Mouse (Mus musculus): ENCODE data around the gene Chchd2.
"Not testable (repeated sequence)": the region's sequence is repeated elsewhere in the genome, so short reads cannot be mapped to it uniquely, and the experiment has no call there.

Gene Chchd2

DNA sequence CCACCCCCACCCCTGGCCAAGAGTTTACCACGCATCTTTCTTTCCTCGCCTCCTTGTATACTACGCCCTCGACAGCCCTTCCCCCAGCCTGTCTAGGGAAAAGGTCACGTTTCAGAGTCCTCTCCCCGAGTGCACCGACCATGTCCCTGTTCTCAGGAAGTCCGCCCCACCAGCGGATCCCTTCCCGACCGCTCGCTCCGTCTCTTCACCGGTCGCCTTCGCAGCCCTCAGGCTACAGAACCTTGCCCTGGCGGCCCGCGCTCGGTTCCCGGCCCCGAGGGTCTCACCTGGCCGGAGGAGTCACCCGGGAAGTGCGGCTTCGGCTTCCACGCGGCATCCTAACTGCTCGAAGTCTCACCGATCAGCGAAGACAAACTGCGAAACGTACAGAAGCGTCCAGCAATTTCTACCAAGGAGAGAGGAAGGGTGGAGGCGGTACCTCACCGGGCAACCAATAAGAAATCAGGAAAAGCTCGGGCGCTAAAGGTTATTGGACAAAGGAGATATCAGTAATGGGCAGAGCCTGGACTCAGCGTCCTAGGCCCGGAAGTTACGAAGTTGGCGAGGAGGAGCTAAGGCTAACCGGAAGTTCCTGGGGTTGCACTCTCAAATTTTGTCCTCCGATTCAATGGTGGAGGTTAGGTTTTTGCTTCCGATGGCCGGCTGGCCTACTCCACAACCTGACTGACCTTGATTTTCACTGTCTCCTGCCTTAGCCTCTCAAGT, at the start of gene Chchd2:
Gene Chchd2 (minus strand): TSS at position 560 of the 726 bp plus-strand sequence.
- peak; percentile 83 to 86 for DNase-seq (ENCODE audit: low spot score in 2 of 2)

DNA sequence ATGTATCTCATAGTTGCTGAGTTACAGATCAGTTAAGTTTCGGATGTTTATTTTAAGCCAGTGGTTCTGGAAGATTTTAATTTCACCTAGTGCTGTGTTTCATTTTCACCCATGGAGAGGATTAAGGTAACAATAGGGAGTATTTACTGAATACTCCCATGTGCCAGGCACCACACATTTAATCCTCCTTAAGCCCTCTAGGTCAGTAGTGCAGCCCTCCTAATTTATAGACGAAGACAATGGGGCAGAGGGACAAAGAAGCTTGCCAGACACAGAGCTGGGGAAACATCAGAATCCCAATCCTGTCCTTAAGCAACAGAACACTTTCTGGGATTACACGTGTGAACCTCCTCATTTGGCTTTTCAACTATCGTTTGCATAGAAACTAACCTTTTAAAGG, 49.7 kb upstream of the Chchd2 start:
- DNase-seq (ENCODE audit: low spot score in 2 of 2) = no peak

DNA sequence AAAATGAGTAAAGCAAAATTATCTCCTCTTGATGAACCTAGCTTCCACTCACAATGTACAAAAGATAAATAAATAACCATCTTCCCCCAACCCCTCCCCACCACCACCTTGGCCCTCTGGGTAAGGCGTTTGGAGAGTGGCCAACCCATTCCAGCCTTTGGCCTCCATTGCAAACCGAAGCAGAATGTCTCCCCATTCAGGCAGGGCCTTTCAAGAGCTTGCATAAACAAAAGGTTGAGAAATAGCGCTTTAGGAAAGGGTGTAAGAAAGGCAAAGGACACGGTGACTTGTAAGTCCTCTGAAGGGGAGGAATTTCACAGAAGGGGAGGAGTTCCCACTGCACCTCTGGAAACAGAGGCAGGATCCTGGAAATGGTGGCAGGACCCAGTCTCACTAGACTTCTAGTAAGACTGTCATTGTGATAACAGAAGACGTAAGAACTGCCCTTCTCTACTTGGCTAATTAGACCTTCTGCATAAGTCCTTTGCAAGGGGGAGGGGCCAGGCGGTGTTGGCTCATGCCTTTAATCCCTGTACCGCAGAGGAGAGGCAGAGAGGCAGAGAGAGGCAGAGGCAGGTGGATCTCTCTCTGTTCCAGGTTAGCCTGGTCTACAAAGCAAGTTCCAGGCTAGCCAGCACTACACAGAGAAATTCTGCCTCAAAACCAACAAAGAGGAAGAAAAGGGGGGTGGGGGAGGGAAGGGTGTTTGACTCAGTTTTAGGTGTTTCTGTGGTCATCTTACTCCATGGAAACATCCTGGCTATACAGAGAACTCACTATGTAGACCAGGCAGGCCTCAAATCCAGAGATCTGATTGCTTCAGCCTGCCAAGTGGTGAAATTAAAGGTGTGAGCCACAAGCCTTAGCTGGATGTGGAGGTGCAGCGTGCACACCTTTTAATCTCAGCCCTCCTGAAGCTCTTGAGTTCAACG, 42.9 kb upstream of the Chchd2 start:
- DNase-seq (ENCODE audit: low spot score in 2 of 2) = no peak

DNA sequence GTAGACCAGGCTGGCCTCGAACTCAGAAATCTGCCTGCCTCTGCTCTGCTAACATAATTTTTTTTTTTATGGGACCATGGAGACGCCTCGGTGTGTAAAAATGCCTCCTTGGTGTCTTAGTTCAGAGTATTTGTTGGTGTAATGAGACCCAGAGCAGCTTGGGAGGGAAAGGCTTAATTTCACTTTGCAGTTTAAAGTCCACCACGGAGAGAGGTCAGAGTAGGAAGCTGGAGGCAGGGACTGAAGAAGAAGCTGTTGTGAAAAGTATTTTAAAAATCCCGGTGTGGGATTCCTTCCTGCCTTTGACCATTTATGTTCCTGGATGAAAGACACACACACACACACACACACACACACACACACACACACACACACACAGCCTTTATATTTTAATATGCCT, 38.7 kb upstream of the Chchd2 start:
- DNase-seq (ENCODE audit: low spot score in 2 of 2) = no peak

DNA sequence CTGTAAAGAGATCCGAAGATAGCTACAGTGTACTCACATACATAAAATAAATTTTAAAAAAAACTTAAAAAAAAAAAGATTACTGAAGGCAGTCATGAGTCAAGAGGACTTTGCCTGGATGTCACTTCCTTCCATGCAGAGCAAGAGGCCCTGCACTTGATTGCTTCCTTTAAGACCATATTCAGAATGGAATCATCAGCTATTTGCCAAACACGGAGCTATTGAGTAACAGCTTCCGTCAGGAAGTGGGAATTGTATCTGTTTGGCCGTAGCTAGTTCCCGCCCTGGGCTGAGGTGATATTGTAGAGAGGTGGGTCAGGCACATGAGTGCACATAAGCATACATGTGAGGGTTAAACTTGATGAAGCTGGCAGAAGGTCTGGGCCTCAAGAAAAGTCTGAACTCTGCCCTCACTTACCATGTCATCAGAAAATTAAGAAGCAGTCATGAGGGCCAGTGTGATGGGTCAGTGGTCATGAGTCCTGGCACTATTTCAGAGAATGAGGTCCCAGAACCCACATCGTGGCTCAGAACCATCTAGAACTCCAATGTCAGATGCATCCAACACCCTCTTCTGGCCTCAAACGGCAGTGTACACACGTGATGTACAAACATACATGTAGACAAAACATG, 37.7 kb upstream of the Chchd2 start:
- DNase-seq (ENCODE audit: low spot score in 2 of 2) = no peak

DNA sequence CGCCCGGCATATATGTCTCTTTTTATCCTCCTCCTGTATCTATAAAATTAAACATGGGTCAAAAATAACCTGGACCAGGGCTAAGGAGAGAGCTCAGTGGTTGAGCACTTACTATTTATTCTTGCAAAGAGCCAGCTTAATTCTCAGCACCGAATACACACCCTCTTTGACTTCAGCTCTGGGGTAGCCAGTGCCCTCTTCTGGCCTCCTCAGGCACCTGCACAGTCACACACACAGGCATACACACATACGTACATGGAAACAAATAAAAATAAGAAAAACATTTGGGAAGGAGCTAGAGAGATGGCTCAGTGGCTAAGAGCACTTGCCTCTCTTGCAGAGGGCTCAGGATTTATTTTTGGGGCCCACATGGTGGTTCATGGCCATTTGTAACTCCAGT, 34.7 kb upstream of the Chchd2 start:
- no peak for DNase-seq (ENCODE audit: low spot score in 2 of 2)

DNA sequence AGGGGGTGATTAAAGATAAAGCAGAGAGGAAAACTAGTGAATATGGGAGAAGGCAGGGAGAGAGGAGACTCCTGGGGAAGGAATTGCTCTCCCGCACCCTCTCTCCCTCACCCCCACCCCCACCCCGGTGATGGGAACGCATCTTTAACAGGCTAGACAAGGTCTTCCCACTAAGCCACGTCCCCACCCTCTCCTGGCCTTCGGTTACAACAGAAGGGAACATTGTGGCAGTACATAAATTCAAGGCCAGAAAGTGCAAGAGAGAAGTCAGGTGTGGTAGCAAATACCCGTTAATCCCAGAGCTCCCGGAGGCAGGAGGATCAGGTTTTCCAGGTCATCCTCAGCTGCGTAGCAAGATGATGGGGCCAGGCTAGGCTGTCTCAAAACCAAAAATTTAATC, 32.0 kb upstream of the Chchd2 start:
- DNase-seq (ENCODE audit: low spot score in 2 of 2) = no peak

DNA sequence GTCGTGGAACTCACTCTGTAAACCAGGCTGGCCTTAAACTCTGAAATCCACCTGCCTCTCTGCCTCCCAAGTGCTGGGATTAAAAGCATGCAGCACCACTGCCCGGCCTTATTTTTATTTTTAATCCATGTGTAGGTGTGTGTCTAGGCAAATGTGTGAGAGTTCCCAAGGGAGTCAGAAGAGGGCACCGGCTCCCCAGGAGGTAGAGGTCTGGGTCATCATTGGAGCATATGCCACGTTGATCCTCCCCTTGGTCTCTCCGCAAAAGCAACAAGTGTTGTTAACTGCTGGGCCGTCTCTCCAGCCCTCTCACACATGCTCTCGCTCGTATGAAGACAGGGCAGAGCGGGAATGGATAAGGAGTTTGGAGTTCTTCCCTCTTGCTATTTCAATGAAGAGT, 31.5 kb upstream of the Chchd2 start:
- no peak for DNase-seq (ENCODE audit: low spot score in 2 of 2)

DNA sequence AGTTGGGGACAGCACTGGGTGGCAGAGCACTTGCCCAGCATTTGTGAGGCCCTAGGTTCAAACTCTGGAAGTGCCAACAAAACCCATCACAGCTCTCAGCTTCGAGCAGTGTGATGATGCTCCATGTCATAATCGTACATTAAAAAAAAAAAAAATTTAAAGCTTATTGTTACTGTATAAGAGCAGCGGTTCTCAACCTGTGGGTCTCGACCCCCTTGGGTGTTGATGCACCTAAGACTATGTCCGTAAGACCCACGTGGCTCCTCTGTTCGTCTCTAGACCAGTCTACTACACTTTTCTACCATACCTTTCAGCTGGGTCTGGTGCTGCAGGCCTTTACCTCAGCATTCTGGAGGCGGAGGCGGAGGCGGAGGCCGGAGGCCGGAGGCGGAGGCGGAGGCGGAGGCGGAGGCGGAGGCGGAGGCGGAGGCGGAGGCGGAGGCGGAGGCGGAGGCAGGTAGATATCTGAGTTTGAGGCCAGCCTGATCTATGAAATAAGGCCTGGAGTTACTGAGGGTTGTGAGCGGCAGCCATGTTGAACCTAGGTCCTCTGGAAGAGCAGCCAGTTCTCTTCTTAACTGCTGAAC, 30.9 kb upstream of the Chchd2 start:
- DNase-seq (ENCODE audit: low spot score in 2 of 2) = no peak

DNA sequence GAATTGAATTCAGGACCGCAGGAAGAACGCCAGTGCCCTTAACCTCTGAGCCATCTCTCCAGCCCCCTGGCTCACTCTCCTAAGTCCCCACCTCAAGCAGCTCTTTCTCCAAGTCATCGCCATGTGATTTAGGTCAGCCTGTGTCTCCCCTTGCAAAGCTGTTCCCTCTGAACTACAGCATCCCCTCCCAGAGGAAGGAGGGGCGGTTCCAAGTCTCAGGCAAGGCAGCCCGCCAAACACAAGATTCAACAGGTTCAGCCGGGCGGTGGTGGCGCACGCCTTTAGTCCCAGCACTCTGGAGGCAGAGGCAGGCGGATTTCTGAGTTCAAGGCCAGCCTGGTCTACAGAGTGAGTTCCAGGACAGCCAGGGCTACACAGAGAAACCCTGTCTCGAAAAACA, 28.2 kb upstream of the Chchd2 start:
- DNase-seq (ENCODE audit: low spot score in 2 of 2) = not testable (repeated sequence)

DNA sequence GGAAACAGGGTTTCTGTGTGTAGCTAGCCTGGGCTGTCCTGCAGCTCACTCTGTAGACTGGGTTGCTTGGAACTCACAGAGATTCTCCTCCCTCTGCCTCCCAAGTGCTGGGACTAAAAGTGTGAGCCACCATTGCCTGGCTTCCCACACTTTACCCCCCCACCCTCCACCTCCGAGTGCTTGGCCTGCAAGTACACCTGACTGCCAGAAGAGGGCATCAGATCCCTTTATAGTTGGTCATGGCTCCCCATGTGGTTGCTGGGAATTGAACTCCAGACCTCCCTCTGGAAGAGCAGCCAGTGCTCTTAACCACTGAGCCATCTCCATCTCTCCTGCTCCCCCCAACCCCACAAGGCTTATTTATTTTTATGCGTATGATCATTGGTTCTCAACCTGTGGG, 26.8 kb upstream of the Chchd2 start:
- DNase-seq (ENCODE audit: low spot score in 2 of 2) = peak; percentile 6 to 32

DNA sequence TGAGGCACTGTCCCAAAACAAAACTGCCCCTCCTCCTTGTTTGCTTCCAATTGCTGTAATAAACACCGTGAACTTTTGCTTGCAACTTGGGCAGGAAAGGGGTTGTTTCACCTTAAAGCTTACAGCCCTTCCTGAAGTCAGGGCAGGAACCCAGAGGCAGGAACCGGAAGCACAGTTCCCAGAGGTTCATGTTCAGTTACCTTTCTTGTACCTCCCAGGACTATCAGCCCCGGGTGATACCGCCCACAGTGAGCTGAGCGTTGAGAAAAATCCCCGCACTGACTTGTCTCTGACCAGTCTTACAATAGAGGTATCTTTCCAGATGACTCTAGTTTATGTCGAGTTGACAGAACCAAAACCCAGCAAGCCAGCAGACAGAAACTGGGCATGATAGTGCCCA, 22.3 kb upstream of the Chchd2 start:
- no peak for DNase-seq (ENCODE audit: low spot score in 2 of 2)

DNA sequence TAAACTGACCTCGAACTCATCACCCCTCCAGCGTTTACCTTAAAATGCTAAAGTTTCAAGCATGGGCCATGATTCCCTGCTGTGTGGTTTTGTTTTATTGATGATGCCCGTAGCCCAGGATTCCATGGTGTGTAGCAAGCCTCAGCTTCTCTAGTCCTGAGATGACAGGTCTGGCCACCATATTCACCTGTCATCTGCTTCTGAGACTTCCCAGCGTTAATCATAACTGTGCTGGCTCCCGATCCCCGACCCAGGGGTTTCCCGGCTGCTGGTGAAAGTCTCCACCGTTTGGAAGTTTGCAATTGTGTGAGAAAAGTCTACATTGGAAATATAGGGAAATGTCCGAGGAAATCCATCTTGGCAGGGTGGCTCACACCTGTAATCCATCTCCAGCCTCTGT, 21.9 kb upstream of the Chchd2 start:
- no peak for DNase-seq (ENCODE audit: low spot score in 2 of 2)

DNA sequence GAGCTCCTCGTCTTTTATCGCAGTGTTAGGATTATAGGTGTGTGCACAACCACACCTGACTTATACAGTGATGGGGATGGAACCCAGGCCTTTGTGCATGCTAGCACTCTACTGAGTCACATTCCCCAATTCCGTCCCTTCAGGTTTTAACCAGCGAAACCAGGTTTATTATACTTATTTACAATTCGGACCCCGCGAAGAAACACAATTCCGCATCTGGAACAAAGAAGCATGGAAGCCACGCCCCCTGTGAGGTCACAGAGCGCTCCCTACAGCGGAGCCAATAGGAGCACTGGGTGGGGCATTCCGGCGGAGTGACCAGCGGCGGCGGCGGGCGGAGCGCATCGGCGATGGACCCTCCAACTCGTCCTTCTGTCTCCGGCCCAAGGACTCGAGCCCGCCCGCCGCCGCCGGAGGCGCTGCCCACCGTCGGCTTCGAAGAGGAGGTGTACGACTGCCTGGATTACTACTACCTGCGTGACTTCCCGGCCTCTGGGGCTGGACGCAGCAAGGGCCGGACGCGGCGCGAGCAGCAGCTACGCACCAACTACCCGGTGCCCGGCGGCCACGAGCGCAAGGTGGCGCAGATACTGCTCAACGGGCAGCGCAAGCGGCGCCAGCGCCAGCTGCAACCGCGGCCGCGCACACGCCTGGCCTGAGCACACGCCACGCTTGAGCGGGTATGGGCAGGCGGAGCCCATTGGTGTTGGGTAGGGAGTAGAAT, 21.1 kb upstream of the Chchd2 start, which contains the start of gene Nupr1l:
Gene Nupr1l (plus strand): TSS at position 299 of the 724 bp plus-strand sequence.
- DNase-seq (ENCODE audit: low spot score in 2 of 2) = peak; percentile 68 to 73

DNA sequence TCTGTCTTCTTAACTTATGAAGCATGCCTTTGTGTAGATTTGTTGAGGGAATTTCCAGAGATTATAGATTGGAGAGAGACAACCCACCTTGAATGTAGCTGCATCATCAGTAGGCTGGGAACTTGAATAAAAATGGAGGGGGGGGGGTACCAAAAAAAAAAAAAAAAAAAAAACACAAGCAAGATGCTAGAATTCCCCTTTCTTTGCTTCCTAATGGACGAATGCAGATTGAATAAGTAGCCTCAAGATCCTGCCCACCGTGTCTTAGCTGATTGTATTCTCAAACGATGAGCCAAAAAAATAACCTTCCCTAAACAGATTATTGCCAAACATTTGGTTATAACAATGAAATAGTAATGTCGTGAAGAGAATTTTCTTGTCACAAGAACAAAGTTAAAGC, 20.5 kb upstream of the Chchd2 start:
- no peak for DNase-seq (ENCODE audit: low spot score in 2 of 2)

DNA sequence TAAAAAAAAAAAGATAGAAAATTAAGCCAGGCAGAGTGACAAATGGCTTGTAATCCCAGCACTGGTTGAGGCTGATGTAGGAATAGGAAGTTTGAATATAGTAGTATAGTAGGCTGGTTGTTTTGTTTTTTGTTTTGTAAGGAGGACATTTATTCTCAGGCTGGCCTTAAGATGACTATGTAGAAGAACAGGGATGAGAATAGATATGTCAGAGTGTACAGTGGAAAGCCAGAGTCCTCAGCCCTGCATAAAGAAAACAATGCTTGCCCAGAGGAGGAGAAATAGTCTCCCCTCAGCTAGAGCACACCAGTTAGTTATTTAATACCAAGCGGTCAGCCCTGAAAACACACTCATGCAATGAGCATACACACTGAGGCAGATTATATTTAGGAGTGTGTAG, 11.2 kb upstream of the Chchd2 start, which contains the start of gene Phkg1:
Gene Phkg1 (minus strand): TSS at position 101 of the 400 bp plus-strand sequence.
- DNase-seq (ENCODE audit: low spot score in 2 of 2) = no peak

DNA sequence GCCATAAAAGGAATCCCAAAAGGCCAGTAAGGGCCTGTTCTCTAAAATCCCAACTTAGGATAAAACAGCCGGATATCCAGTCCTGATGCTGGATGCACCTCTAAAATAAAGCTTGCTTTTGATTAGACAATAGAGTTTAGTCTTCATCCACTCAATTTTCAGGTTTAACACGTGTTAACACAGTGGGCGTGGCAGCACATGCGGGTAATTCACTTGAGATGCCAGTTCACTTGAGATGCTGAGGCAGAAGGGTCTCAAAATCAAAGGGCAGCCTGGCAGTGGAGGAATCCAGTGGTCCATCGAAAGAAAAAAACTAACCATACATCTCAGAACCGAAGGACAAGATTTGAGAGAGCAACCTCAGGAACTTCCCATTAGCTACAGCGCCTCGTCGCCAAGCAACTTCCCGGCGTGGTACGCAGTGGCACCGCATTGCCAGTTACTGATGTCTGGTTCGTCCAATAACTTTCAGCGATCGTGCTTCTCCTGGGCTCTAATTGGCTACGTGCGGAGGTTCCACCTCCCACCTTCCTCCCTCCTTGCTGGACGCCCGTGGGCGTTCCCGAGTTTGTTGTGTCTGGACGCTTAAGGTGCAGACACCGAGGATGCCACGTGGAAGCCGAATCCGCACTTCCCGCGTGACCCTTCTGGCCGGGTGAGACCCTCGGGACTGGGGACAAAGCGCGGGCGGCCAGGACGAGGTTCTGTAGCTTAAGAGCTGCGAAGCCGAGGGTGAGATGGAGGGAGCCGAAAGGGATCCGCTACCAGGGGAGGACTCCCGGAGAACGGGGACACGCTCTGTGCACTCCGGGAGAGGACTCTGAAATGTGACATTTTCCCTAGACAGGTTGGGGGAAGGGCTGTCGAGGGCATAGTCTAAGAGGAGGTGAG, 8.2 kb upstream of the Chchd2 start, which contains the start of gene Zbed5:
Gene Zbed5 (plus strand): TSS at position 526 of the 891 bp plus-strand sequence.
- peak; percentile 72 to 77 for DNase-seq (ENCODE audit: low spot score in 2 of 2)

DNA sequence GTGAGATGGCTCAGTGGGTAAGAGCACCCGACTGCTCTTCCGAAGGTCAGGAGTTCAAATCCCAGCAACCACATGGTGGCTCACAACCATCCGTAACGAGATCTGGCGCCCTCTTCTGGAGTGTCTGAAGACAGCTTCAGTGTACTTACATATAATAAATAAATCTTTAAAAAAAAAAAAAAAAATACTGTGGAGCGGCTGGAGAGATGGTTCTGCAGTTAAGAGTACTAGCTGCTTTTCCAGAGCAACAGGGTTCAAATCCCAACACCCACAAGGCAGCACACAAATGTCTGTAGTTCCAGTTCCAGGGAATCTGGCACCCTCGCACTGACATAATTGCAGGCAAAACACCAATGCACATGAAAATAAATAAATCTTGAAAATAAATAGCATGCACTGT, 3.1 kb upstream of the Chchd2 start:
- not testable (repeated sequence) for DNase-seq (ENCODE audit: low spot score in 2 of 2)

DNA sequence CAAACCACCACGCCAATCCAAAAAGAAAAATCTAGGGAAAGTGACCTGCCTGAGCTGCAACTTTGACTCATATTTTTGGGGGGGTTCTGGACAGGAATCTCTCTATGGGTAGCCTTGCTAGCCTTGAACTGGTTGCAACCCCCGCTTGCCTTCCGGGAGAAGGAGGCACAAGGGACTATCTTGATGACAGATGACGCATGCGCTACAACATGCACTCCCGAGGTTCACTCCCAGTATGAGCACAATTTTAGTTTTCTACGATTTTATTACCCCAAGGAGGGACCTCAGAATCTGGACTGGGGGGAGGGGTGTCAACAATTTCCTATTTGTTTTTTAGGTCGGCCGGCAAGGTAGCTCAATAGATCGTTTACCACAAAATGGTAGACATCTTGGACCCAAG, 999 bp downstream of the Chchd2 start:
- no peak for DNase-seq (ENCODE audit: low spot score in 2 of 2)

DNA sequence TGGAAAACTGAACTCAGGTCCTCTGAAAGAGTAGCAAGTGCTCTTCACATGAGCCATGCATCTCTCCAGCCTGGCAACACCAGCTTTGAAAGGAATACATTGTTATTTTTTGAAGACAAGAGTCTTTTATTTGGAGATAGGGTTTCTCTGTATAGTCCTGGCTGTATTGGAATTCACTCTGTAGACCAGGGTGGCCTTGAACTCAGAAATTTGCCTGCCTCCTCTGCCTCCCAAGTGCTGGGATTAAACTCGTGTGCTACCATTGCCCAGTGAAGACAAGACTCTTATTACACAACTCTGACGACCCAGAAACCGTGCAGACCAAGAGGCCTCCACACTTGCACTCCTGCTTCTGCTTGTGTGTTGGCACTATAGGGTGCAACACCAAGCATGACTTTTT, 7.4 kb downstream of the Chchd2 start:
- no peak for DNase-seq (ENCODE audit: low spot score in 2 of 2)

Data from natural killer cell, adult 2 months (primary cell).